Mouse (Mus musculus) MEL (cell line): Measurements from ENCODE around the gene Mmp28. TPM values are rescaled to one million over a fixed set of nuclear protein-coding genes. Genes with fewer than 3 reads are reported as not detected.

Source experiments
- DNase-seq: peaks from one replicate; pipeline ENCODE4 v3.0.0; 2011; ENCODE audit warnings: low read depth, low spot score
- H3K27ac ChIP-seq: 2 replicates; pipeline ENCODE4 v1.5.1; 2012; ENCODE audit warnings: low read depth, mild to moderate bottlenecking, control low read depth, low read length, moderate library complexity; ENCODE audit not compliant: control insufficient read depth
- H3K27me3 ChIP-seq, 2 experiments: fragments of 150-350 bp in 1 of 2; sonication (generic) in 1 of 2; 2 replicates each; pipeline ENCODE4 v1.6.1; 2012; ENCODE audit warnings: low read length in 2 of 2, mild to moderate bottlenecking in 2 of 2, improper control_type of control experiment in 1 of 2, moderate library complexity in 1 of 2; ENCODE audit not compliant: insufficient read depth in 2 of 2, control insufficient read depth in 1 of 2
- H3K36me3 ChIP-seq, 2 experiments: 2 replicates each; pipeline ENCODE4 v1.6.1; 2012 to 2014; ENCODE audit warnings: low read length in 2 of 2, improper control_type of control experiment in 1 of 2, inconsistent platforms in 1 of 2, mild to moderate bottlenecking in 1 of 2; ENCODE audit not compliant: insufficient read depth in 2 of 2, control insufficient read depth in 1 of 2
- H3K4me1 ChIP-seq, 2 experiments: fragments of 150-350 bp in 1 of 2; sonication (generic) in 1 of 2; 2 replicates each; pipeline ENCODE4 v1.6.1; 2012; ENCODE audit warnings: low read length in 2 of 2, improper control_type of control experiment in 1 of 2, mild to moderate bottlenecking in 1 of 2; ENCODE audit not compliant: insufficient read depth in 2 of 2, control insufficient read depth in 1 of 2
- H3K4me3 ChIP-seq, 2 experiments: fragments of 150-350 bp in 1 of 2; sonication (generic) in 1 of 2; 2 replicates each; pipeline ENCODE4 v1.5.1; 2012; ENCODE audit warnings: low read depth in 2 of 2, low read length in 2 of 2, mild to moderate bottlenecking in 2 of 2, moderate library complexity in 2 of 2, control low read depth in 1 of 2, improper control_type of control experiment in 1 of 2; ENCODE audit not compliant: control insufficient read depth in 1 of 2, insufficient read depth in 1 of 2
- H3K79me2 ChIP-seq: 2 replicates; pipeline ENCODE4 v1.6.1; 2012; ENCODE audit warnings: mild to moderate bottlenecking, low read length, moderate library complexity; ENCODE audit not compliant: control insufficient read depth, poor library complexity, insufficient read depth
- H3K9ac ChIP-seq: 2 replicates; pipeline ENCODE4 v1.6.1; 2012; ENCODE audit warnings: low read depth, mild to moderate bottlenecking, control low read depth, low read length, moderate library complexity; ENCODE audit not compliant: control insufficient read depth, poor library complexity, severe bottlenecking
- H3K9me3 ChIP-seq: fragments of 150-350 bp; sonication (generic); replicated peaks from 2 replicates; pipeline ENCODE4 v1.6.1; 2012; ENCODE audit warnings: mild to moderate bottlenecking, low read length, improper control_type of control experiment, moderate library complexity; ENCODE audit not compliant: insufficient read depth
- BHLHE40 ChIP-seq: IDR thresholded peaks from 2 replicates; pipeline ENCODE4 v1.6.1; 2012; ENCODE audit warnings: low read depth, mild to moderate bottlenecking, inconsistent platforms, low read length, improper control_type of control experiment, borderline replicate concordance
- CHD2 ChIP-seq: IDR thresholded peaks from 2 replicates; pipeline ENCODE4 v1.6.1; 2011; ENCODE audit warnings: low read length, improper control_type of control experiment
- CTCF ChIP-seq, 3 experiments: IDR thresholded peaks in 2 of 3; conservative IDR thresholded peaks in 1 of 3; 2 replicates each; pipeline ENCODE4 v1.5.1; 2011 to 2012; ENCODE audit warnings: low read length in 3 of 3, low read depth in 2 of 3, mild to moderate bottlenecking in 2 of 3, improper control_type of control experiment in 1 of 3, inconsistent platforms in 1 of 3, mixed read lengths in 1 of 3, moderate library complexity in 1 of 3; ENCODE audit not compliant: control insufficient read depth in 1 of 3, insufficient read depth in 1 of 3, poor library complexity in 1 of 3, severe bottlenecking in 1 of 3
- E2F4 ChIP-seq: IDR thresholded peaks from 2 replicates; pipeline ENCODE4 v1.6.1; 2011; ENCODE audit warnings: low read depth, low read length, improper control_type of control experiment, borderline replicate concordance
- ELF1 ChIP-seq: IDR thresholded peaks from 2 replicates; pipeline ENCODE4 v1.6.1; 2014; ENCODE audit warnings: low read depth, mild to moderate bottlenecking, inconsistent platforms, low read length, improper control_type of control experiment, moderate library complexity
- EP300 ChIP-seq, 2 experiments: IDR thresholded peaks; 2 replicates each; pipeline ENCODE4 v1.6.1; 2011; ENCODE audit warnings: improper control_type of control experiment in 2 of 2, low read length in 2 of 2, low read depth in 1 of 2, mild to moderate bottlenecking in 1 of 2
- GABPA ChIP-seq: IDR thresholded peaks from 2 replicates; pipeline ENCODE4 v1.6.1; 2012; ENCODE audit warnings: low read depth, mild to moderate bottlenecking, inconsistent platforms, low read length, improper control_type of control experiment, moderate library complexity
- HCFC1 ChIP-seq: IDR thresholded peaks from 2 replicates; pipeline ENCODE4 v1.6.1; 2012; ENCODE audit warnings: low read depth, mild to moderate bottlenecking, inconsistent platforms, low read length, improper control_type of control experiment, moderate library complexity
- MAFK ChIP-seq: IDR thresholded peaks from 2 replicates; pipeline ENCODE4 v1.6.1; 2011; ENCODE audit warnings: low read depth, mild to moderate bottlenecking, low read length, improper control_type of control experiment, borderline replicate concordance
- MAX ChIP-seq: IDR thresholded peaks from 2 replicates; pipeline ENCODE4 v1.6.1; 2011; ENCODE audit warnings: low read length, improper control_type of control experiment
- MAZ ChIP-seq: IDR thresholded peaks from 2 replicates; pipeline ENCODE4 v1.6.1; 2012; ENCODE audit warnings: low read depth, mild to moderate bottlenecking, inconsistent platforms, low read length, improper control_type of control experiment
- MXI1 ChIP-seq: IDR thresholded peaks from 2 replicates; pipeline ENCODE4 v1.6.1; 2011; ENCODE audit warnings: mild to moderate bottlenecking, low read depth, low read length, improper control_type of control experiment
- MYB ChIP-seq: IDR thresholded peaks from 2 replicates; pipeline ENCODE4 v1.6.1; 2011; ENCODE audit warnings: mild to moderate bottlenecking, low read depth, low read length, improper control_type of control experiment
- MYC ChIP-seq: IDR thresholded peaks from 2 replicates; pipeline ENCODE4 v1.6.1; 2011; ENCODE audit warnings: low read depth, mild to moderate bottlenecking, low read length, improper control_type of control experiment, moderate library complexity
- NELFE ChIP-seq: IDR thresholded peaks from 2 replicates; pipeline ENCODE4 v1.6.1; 2011; ENCODE audit warnings: low read depth, low read length, improper control_type of control experiment
- RAD21 ChIP-seq: IDR thresholded peaks from 2 replicates; pipeline ENCODE4 v1.6.1; 2011; ENCODE audit warnings: mild to moderate bottlenecking, low read depth, low read length, improper control_type of control experiment
- RCOR1 ChIP-seq: IDR thresholded peaks from 2 replicates; pipeline ENCODE4 v1.6.1; 2012; ENCODE audit warnings: low read depth, mild to moderate bottlenecking, inconsistent platforms, low read length, improper control_type of control experiment
- SIN3A ChIP-seq: IDR thresholded peaks from 2 replicates; pipeline ENCODE4 v1.6.1; 2012; ENCODE audit warnings: low read length, improper control_type of control experiment, inconsistent platforms
- SMC3 ChIP-seq: IDR thresholded peaks from 2 replicates; pipeline ENCODE4 v1.6.1; 2011; ENCODE audit warnings: low read depth, low read length, improper control_type of control experiment
- TAL1 ChIP-seq: IDR thresholded peaks from 2 replicates; pipeline ENCODE4 v1.6.1; 2012; ENCODE audit warnings: mild to moderate bottlenecking, inconsistent platforms, low read length, moderate library complexity, mixed read lengths
- TBP ChIP-seq: IDR thresholded peaks from 2 replicates; pipeline ENCODE4 v1.8.0; 2011; ENCODE audit warnings: low read depth, low read length, improper control_type of control experiment
- TCF12 ChIP-seq: IDR thresholded peaks from 2 replicates; pipeline ENCODE4 v1.6.1; 2014; ENCODE audit warnings: low read depth, mild to moderate bottlenecking, inconsistent platforms, low read length, improper control_type of control experiment, moderate library complexity
- UBTF ChIP-seq: IDR thresholded peaks from 2 replicates; pipeline ENCODE4 v1.6.1; 2012; ENCODE audit warnings: low read depth, mild to moderate bottlenecking, inconsistent platforms, low read length, improper control_type of control experiment, moderate library complexity, borderline replicate concordance; ENCODE audit not compliant: insufficient read depth
- USF1 ChIP-seq: IDR thresholded peaks from 2 replicates; pipeline ENCODE4 v1.6.1; 2014; ENCODE audit warnings: low read depth, mild to moderate bottlenecking, inconsistent platforms, low read length, improper control_type of control experiment, moderate library complexity
- USF2 ChIP-seq, 2 experiments: IDR thresholded peaks; 2 replicates each; pipeline ENCODE4 v1.6.1; 2011 to 2012; ENCODE audit warnings: improper control_type of control experiment in 2 of 2, low read length in 2 of 2, borderline replicate concordance in 1 of 2, inconsistent platforms in 1 of 2, low read depth in 1 of 2, mild to moderate bottlenecking in 1 of 2; ENCODE audit not compliant: insufficient read depth in 1 of 2
- ZC3H11A ChIP-seq: IDR thresholded peaks from 2 replicates; pipeline ENCODE4 v1.6.1; 2012; ENCODE audit warnings: low read depth, mild to moderate bottlenecking, inconsistent platforms, low read length, improper control_type of control experiment
- ZKSCAN1 ChIP-seq: IDR thresholded peaks from 2 replicates; pipeline ENCODE4 v1.6.1; 2012; ENCODE audit warnings: low read depth, mild to moderate bottlenecking, inconsistent platforms, low read length, improper control_type of control experiment, moderate library complexity
- ZNF384 ChIP-seq: IDR thresholded peaks from 2 replicates; pipeline ENCODE4 v1.6.1; 2012; ENCODE audit warnings: low read depth, mild to moderate bottlenecking, inconsistent platforms, low read length, improper control_type of control experiment
- polyA plus RNA-seq, 2 experiments: library from polyadenylated mRNA; stranded (reverse) in 1 of 2; unstranded in 1 of 2; fragments of >175 nt in 1 of 2; fragments of >200 nt in 1 of 2; gene quantifications; 2 replicates each; pipeline versions ENCODE4 v1.2.1 to v1.2.4; 2012; ENCODE audit warnings: low replicate concordance in 2 of 2, low read depth in 1 of 2; ENCODE audit not compliant: insufficient read length in 2 of 2, insufficient read depth in 1 of 2, missing spikeins in 1 of 2
- total RNA-seq: library from RNA; depleted of rRNA; stranded (reverse); fragments of 300-350 nt; gene quantifications from 2 replicates; pipeline ENCODE4 v1.2.3, GENCODE M21; 2012

Mmp28 gene
- total and polyA plus RNA-seq, 3 experiments: 0.03 TPM; not detected in 2

DNA sequence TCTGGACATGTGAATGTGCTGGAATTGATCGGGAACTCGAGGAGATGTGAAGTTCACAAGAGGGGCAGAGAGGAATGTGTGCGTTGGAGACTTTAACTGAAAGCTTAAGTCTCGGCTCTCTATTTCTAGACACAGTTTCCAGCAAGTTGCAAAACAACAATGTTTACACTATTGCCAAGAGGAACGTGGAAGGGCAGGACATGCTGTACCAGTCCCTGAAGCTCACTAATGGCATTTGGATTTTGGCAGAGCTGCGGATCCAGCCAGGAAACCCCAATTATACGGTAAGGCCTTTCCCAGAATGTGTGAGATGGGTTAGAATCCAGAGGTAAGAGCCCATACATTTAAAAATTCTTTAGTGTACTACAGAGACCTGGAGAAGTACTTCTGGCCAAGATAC lies 65.2 kb downstream of the Mmp28 start:
- no peaks in the 10 kb centered on the region for H3K9me3 ChIP-seq
- H3K79me2 ChIP-seq: no peaks in the 10 kb centered on the region
- H3K36me3 ChIP-seq: peaks cover 0 to 18% of the 10 kb centered on the region in 2 experiments; a peak in 2 of 4 replicates
- no peaks in the 10 kb centered on the region for H3K27me3 ChIP-seq
- no peak overlapping the region for H3K27ac ChIP-seq
- no peak for DNase-seq
- no peak overlapping the region for H3K4me3 ChIP-seq
- no peaks in the 10 kb centered on the region for H3K4me1 ChIP-seq
- TF ChIP-seq SIN3A: no peak
- no peak for TF ChIP-seq NELFE
- no peak for TF ChIP-seq MAZ
- TF ChIP-seq HCFC1: no peak
- no peak for TF ChIP-seq RAD21
- TF ChIP-seq MYC: no peak
- no peak for TF ChIP-seq MAFK
- TF ChIP-seq TCF12: no peak
- no peak for TF ChIP-seq MXI1
- no peak for TF ChIP-seq USF2 (IDR thresholded peaks at IDR 0.05; ENCODE audit: borderline replicate concordance in 1 of 2, insufficient read depth in 1 of 2, low read depth in 1 of 2, low read length in 2 of 2)
- no peak for TF ChIP-seq ZNF384
- no peak for TF ChIP-seq CHD2
- TF ChIP-seq USF1: no peak
- no peak for TF ChIP-seq ZKSCAN1
- TF ChIP-seq MAX: no peak
- no peak for TF ChIP-seq RCOR1
- TF ChIP-seq BHLHE40: no peak
- TF ChIP-seq, all 39 proteins: peak for 0
- H3K9ac ChIP-seq: no peak overlapping the region

DNA sequence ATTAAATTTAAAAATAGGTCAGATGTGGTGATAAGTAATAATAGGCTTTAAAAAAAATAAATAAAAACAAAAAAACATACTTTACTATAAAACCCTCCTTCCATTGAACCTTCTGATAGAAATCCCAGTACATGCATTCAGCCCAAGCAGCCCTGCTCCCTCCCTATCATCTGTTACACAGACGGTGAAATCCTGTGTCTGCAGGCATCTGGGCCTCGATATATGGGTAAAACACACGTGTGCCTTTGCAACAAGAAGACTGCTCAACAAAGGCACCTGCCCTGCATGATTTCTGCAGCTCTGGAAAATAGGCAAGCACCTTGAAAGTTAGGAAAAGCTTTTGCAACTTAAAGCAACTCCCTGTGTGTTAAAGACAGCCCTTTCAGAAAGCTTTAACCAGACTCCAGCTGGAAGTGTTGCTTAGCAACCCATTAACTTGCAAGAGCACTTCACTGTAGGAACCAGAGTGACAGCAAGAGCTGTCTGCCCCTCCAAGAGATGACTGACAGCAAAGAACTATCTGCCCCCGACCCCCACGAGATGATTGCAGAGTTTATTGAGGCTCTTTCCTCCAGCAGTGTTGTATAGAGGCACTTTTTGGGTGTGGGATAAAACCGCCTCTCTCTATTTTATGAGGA lies 68.0 kb downstream of the Mmp28 start:
- Histone ChIP-seq H3K27ac (no peak overlapping the region), H3K4me1 (no peaks in the 10 kb centered on the region), H3K79me2 (no peaks in the 10 kb centered on the region), H3K27me3 (no peaks in the 10 kb centered on the region), H3K9me3 (no peaks in the 10 kb centered on the region), H3K4me3 (no peak overlapping the region), H3K36me3 (peaks cover 0 to 27% of the 10 kb centered on the region in 2 experiments; a peak in 2 of 4 replicates), H3K9ac (no peak overlapping the region)
- no peak for DNase-seq
- no peak for TF ChIP-seq ELF1
- no peak for TF ChIP-seq TCF12
- no peak for TF ChIP-seq MXI1
- TF ChIP-seq SMC3: no peak
- no peak for TF ChIP-seq E2F4
- no peak for TF ChIP-seq GABPA
- TF ChIP-seq CTCF (IDR thresholded peaks at IDR 0.05 in 2 of 3, conservative IDR thresholded peaks at IDR 0.05 in 1 of 3; ENCODE audit: control insufficient read depth in 1 of 3, insufficient read depth in 1 of 3, low read depth in 2 of 3, low read length in 3 of 3, poor library complexity in 1 of 3, severe bottlenecking in 1 of 3): no peak
- TF ChIP-seq EP300 (IDR thresholded peaks at IDR 0.05; ENCODE audit: low read depth in 1 of 2, low read length in 2 of 2): no peak
- no peak for TF ChIP-seq UBTF
- TF ChIP-seq MYB: no peak
- TF ChIP-seq TBP: no peak
- no peak for TF ChIP-seq ZC3H11A
- no peak for TF ChIP-seq TAL1
